Mouse (Mus musculus): ENCODE measurements around the gene C2cd3.

DNA sequence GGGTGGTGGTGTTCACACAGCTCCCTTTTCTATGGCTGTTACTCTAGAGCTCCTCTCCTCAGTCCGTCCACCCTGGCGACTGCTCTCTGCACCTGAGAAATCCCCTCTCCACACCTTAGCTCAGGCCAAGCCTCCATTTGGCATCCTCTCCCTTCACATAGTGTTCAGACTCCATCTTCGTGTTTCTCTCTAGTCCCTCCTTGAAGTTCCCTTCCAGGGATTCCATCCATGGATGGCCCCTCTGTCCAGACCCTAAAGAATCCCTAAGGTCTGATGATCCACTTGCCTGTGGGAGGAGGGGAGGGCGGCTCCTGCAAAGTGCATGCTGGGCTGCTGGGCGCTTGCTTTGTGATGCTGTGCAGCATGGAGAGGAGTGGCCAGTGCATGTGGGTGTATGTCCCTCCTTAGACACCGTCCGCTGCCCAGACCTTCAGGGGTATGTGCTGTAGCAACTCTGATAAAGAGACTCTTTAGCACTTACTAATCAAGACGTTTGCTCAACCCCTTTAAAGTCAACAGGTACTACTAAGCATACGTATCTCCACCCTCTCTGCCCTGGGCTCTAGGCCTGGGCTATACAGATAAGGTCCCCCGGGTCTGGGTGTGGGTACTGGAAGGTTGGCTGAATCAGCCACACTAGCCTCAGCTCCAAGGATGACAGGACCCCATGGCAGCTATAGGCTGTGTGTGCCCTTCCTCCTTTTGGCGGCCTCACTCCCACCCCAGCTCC is 94.9 kb downstream of the C2cd3 start:
- TF ChIP-seq CTCF (IDR thresholded peaks at IDR 0.05; ENCODE audit: control insufficient read depth, insufficient read depth, low read length), result no peak
- TF ChIP-seq POLR2A (IDR thresholded peaks at IDR 0.05; ENCODE audit: borderline replicate concordance, control insufficient read depth, low read depth, low read length), result peak; percentile 85
